Mouse (Mus musculus): ENCODE measurements at regions not wholly inside any gene's neighbourhood (a gene's known extent, or its start where the extent isn't known, plus 50 kb on each side); places are given as distances from the start of the nearest gene placed in this dataset.

DNA sequence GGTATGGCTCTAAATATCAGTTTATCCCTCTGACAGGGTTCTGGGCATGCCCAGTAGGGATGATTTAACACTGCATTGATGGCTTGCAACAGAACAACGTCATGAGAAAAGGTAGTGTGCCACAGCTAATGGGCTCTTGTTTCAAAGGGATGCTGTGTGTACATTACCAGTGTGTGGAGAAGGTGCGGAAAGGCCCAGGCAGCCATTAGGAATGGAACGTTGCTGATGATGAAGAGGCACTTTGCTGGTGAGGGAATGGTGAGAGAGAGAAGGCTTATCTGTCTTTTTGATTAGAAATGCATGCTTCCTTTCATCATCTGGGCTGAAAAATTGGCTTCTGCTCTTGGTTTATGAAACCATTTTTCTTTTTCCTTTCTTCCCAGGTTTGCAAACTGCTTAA, 432.3 kb downstream of the Meis1 start:
- Histone ChIP-seq H3K9me3 (peaks cover 5% of the 10 kb centered on the region; the same call in 1 of the 2 replicates), H3K27me3 (replicated peaks) (no peaks in the 10 kb centered on the region), H3K4me1 (no peaks in the 10 kb centered on the region), H3K4me3 (replicated peaks) (no peak overlapping the region), H3K36me3 (replicated peaks; ENCODE audit: low read length) (no peaks in the 10 kb centered on the region)
- TF ChIP-seq FLI1 (IDR thresholded peaks at IDR 0.05; ENCODE audit: low read length) (no peak), GATA1 (IDR thresholded peaks at IDR 0.05; ENCODE audit: borderline replicate concordance, low read length) (no peak)

DNA sequence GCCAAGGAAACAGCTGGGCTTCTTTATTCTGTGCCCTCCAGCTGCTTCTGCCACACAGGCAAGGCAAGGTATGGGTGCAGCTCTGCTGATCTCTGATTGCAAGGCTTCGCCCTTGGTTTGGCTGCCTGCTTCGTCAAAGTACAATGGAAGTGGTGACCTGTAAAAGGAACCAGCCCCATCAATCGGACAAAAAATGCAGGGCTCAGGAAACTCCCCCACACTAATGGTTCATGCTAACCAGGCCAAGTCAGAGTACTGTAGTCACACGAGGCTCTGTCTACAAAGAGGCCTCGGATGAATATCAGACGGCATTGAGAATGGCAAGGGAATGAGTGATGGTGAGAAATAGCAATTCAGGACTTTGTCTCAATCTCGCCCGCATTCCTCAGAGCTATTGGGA, 433.8 kb downstream of the Meis1 start:
- Histone ChIP-seq H3K27me3 (replicated peaks) (no peaks in the 10 kb centered on the region), H3K9me3 (peaks cover 12% of the 10 kb centered on the region), H3K4me1 (no peaks in the 10 kb centered on the region), H3K4me3 (replicated peaks) (no peak overlapping the region), H3K36me3 (replicated peaks; ENCODE audit: low read length) (no peaks in the 10 kb centered on the region)
- no peak for TF ChIP-seq GATA1 (IDR thresholded peaks at IDR 0.05; ENCODE audit: borderline replicate concordance, low read length)
- TF ChIP-seq FLI1 (IDR thresholded peaks at IDR 0.05; ENCODE audit: low read length): no peak

DNA sequence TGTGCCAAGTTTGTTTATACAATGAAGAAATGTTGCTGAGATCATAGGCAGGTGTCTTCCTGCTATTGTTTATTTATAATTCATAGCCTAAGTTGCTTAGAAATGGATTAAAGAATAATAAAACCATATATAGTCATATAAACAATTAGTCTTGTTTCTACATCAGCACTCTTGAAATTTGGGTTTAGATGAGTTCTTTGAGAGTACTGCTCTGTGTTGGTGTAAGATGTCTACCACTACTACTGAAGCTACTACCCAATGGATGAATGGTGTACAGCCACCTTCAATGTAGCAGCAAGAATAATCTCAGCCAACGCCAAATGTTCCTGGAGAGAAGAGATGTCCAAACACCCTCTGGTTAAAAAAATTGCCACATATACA, 436.0 kb downstream of the Meis1 start:
- Histone ChIP-seq H3K36me3 (replicated peaks; ENCODE audit: low read length) (no peaks in the 10 kb centered on the region), H3K4me3 (replicated peaks) (no peak overlapping the region), H3K27me3 (replicated peaks) (no peaks in the 10 kb centered on the region), H3K9me3 (peaks cover 25% of the 10 kb centered on the region), H3K4me1 (no peaks in the 10 kb centered on the region)
- TF ChIP-seq FLI1 (IDR thresholded peaks at IDR 0.05; ENCODE audit: low read length): no peak
- TF ChIP-seq GATA1 (IDR thresholded peaks at IDR 0.05; ENCODE audit: borderline replicate concordance, low read length): no peak

DNA sequence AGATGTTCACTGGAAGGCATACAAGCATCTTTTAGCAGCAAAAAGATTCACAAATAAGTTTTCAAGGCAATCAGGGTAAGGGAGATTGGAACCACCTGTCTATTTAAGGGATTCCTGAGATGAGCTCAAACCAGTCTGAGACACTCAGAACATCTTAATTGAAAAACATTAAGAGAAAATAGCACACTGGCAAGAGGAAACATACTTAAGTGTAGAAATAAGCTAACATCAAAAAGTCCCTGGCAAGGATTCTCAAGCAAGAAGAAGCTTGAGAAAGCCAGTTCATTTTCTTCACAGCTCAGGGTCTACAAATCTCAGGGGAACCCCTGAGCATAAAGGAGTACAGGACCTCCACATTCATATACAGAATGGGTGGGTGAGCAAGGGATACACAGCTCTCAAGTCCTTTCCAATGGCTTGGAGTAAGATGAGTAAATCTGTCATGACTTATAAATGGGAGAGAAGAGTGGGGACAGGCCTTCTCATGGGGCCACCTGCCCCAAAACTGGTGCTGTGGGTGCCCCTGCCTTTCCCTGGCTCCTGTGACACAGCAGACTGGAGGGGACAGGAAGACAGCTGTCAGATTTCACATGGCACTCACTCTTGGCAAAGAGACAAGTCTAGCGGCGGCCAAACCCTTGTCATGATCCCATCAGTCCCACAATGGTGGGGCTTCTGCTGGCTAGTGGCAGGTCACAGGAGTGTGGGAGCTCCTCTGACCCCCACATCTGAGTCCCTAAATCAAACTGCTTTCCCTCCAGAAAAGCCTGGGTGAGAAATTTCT, 436.6 kb downstream of the Meis1 start:
- no peak overlapping the region for H3K4me3 ChIP-seq (replicated peaks)
- H3K27me3 ChIP-seq (replicated peaks): no peaks in the 10 kb centered on the region
- no peak for TF ChIP-seq GATA1 (IDR thresholded peaks at IDR 0.05; ENCODE audit: borderline replicate concordance, low read length)
- no peak for TF ChIP-seq FLI1 (IDR thresholded peaks at IDR 0.05; ENCODE audit: low read length)
- no peaks in the 10 kb centered on the region for H3K36me3 ChIP-seq (replicated peaks; ENCODE audit: low read length)
- H3K9me3 ChIP-seq: peaks cover 25% of the 10 kb centered on the region
- H3K4me1 ChIP-seq: no peaks in the 10 kb centered on the region

DNA sequence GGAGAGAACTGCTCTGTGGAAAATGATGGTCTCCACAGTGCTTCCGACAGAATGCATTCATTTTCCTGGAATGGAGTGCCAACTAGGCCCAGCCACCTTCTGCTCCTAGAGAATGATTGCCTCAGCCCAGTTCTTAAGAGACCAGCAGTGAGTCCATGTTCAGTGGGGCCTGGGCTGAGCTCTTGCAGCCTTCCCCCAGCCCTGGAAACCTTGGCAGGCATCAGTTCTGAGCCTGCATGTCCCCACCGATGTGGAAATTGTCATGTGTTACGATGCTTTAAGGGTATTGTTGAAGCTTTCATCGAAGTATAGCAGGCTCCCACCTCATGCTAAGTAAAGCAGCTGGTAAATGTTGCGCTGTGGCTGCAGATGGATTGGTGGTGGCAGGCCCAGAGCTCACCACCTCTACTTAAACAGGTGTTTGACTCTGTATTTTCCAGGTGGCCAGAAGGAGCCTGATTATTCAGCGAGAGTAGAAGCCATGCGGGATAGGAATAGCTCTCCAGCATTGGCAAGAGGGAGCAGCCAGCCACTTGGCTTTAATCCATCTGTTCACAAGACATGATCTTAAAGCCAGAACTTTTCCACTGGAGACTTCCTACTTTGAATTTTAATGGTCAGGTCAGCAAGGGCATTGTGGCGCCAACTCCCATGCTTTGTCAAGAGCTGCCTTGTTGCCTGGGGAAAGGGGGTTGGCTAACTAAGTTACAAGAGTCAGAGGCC, 437.5 kb downstream of the Meis1 start:
- no peak for TF ChIP-seq FLI1 (IDR thresholded peaks at IDR 0.05; ENCODE audit: low read length)
- no peak for TF ChIP-seq GATA1 (IDR thresholded peaks at IDR 0.05; ENCODE audit: borderline replicate concordance, low read length)
- H3K9me3 ChIP-seq: peaks cover 25% of the 10 kb centered on the region
- no peaks in the 10 kb centered on the region for H3K27me3 ChIP-seq (replicated peaks)
- no peaks in the 10 kb centered on the region for H3K36me3 ChIP-seq (replicated peaks; ENCODE audit: low read length)
- H3K4me1 ChIP-seq: no peaks in the 10 kb centered on the region
- no peak overlapping the region for H3K4me3 ChIP-seq (replicated peaks)

DNA sequence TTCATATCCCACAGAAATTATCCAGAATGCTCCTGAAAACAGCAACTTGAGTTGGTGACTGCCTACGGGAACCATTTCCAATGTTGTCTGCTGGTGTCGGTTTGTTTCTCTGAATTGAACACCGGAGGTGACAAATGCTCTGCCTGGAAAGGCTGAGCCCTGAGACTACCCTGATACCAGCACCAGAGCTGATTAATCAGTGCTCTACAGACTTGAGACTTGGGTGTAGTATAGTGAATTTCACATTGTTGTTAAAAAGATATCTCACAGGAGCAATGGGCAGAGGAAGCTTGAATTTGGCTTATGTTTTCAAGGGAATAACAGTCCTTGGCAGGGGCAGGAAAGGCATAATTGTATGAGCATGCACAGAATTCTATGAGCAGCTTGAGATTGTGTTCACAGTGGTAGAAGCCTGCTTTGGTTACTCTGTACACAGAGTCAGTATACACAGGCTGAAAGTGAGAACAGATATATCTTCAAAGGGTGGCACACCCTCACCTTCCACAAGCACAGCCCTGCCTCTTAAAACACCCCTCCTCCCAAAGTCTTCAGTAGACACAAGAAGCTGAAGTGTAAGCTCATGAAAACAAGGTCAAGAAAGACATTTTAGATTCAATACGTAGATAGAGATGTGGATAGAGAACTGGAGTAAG, 447.1 kb downstream of the Meis1 start:
- Histone ChIP-seq H3K36me3 (replicated peaks; ENCODE audit: low read length) (no peaks in the 10 kb centered on the region), H3K4me1 (no peaks in the 10 kb centered on the region)
- TF ChIP-seq FLI1 (IDR thresholded peaks at IDR 0.05; ENCODE audit: low read length): no peak
- TF ChIP-seq GATA1 (IDR thresholded peaks at IDR 0.05; ENCODE audit: borderline replicate concordance, low read length): no peak

DNA sequence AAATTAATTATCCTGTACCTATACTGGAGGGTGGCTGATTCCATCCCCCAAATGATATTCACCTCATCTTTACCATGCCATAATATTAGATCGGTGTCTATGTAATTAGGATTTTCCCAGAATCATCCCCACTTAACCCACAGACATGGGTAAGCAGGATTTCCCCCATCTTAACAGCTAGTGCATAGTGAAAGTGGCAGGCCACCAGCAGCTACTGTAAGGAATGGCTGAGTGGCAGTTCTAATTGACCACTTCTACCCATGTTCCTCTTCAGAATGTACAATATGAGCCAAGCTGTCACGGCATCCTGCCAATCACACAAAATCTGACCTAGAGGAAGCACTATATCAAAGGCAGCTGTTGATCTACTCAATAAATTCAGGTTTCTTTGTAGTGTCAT, 455.8 kb downstream of the Meis1 start:
- H3K9me3 ChIP-seq: no peaks in the 10 kb centered on the region
- TF ChIP-seq FLI1 (IDR thresholded peaks at IDR 0.05; ENCODE audit: low read length) (no peak), GATA1 (IDR thresholded peaks at IDR 0.05; ENCODE audit: borderline replicate concordance, low read length) (no peak)
- no peaks in the 10 kb centered on the region for H3K36me3 ChIP-seq (replicated peaks; ENCODE audit: low read length)

More for the DNA sequence above, 447.1 kb downstream of the Meis1 start:
- Histone ChIP-seq H3K9me3 (no peaks in the 10 kb centered on the region; the same call in 1 of the 2 replicates), H3K27me3 (replicated peaks) (no peaks in the 10 kb centered on the region), H3K4me3 (replicated peaks) (no peak overlapping the region)

DNA sequence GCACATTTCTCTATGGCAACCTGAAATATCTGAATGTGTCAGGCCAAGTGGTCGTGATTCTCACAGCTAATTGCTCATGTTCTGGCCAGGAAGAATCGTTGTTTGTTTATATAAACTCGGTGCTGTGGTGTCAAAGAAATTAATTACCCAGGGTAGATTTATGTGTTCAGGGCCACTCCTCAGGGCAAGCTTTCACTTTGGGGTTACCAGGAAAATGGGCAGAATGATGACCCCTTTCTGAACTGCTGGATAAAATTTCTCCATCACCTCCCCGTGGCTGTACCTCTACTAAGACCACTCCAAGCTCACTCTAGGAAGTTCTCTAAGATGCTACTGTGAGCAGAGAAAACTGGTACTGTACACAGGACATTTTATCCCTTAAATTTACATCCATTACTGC, 460.1 kb downstream of the Meis1 start:
- Histone ChIP-seq H3K4me1 (no peaks in the 10 kb centered on the region), H3K9me3 (no peaks in the 10 kb centered on the region), H3K27me3 (replicated peaks) (no peaks in the 10 kb centered on the region), H3K4me3 (replicated peaks) (no peak overlapping the region), H3K36me3 (replicated peaks; ENCODE audit: low read length) (no peaks in the 10 kb centered on the region)
- TF ChIP-seq FLI1 (IDR thresholded peaks at IDR 0.05; ENCODE audit: low read length) (no peak), GATA1 (IDR thresholded peaks at IDR 0.05; ENCODE audit: borderline replicate concordance, low read length) (no peak)

More for the DNA sequence above, 455.8 kb downstream of the Meis1 start:
- Histone ChIP-seq H3K4me1 (no peaks in the 10 kb centered on the region), H3K4me3 (replicated peaks) (no peak overlapping the region), H3K27me3 (replicated peaks) (no peaks in the 10 kb centered on the region)

DNA sequence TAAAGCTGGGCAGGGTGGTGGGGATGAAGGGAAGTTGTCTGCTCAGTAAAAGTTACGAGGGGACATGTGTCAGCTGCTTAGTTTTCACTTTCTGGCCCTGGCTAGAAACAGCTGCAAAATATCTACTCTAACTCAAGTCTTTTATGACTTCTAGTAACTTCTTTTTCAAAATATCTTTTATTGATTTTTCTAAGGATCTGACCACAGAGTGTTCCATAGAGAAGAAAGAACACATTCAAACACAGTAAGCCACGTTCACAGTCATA, 483.3 kb downstream of the Meis1 start:
- H3K27me3 ChIP-seq (replicated peaks): no peaks in the 10 kb centered on the region
- no peaks in the 10 kb centered on the region for H3K9me3 ChIP-seq
- H3K36me3 ChIP-seq (replicated peaks; ENCODE audit: low read length): no peaks in the 10 kb centered on the region
- H3K4me3 ChIP-seq (replicated peaks): no peak overlapping the region
- TF ChIP-seq GATA1 (IDR thresholded peaks at IDR 0.05; ENCODE audit: borderline replicate concordance, low read length) (no peak), FLI1 (IDR thresholded peaks at IDR 0.05; ENCODE audit: low read length) (no peak)
- no peaks in the 10 kb centered on the region for H3K4me1 ChIP-seq

Measured in megakaryocyte, embryonic 14.5 days (primary cell).